Mouse (Mus musculus): ENCODE measurements around the gene Supt20. TPM values are rescaled to one million over a fixed set of nuclear protein-coding genes. Genes with fewer than 3 reads are reported as not detected.
A peak's percentile ranks its signal among the peaks of the same experiment; 100 is the strongest.

The Supt20 gene
- total and polyA plus RNA-seq, 3 experiments = 34.1 to 69.5 (median 38.6) TPM

DNA sequence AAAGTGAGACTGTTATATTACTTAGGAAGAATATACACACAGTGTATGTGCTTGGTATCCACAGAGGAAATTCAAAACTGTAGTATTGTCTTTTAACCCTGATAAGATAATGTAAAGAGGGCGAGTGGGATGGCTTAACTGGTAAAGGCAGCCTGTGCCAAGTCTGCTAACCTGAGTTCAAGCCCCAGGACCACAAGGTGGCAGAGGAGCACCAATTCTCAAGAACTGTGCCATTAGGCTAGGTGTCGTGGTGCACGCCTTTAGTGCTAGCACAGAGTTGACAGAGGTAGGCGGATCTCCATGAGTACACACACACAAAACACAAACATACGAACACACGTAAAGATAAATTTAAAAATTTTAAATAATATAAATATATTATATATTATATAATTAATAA, 23.0 kb upstream of the Supt20 start:
- Histone ChIP-seq H3K36me3 (replicated peaks in 1 of 2; ENCODE audit: control insufficient read depth in 1 of 2, insufficient read depth in 1 of 2, low read length in 1 of 2) (no peaks in the 10 kb centered on the region), H3K27ac (ENCODE audit: insufficient read depth, low read depth) (no peak overlapping the region), H3K9ac (ENCODE audit: insufficient read depth, low read depth) (no peak overlapping the region), H3K4me1 (ENCODE audit: control insufficient read depth in 1 of 2, insufficient read depth in 2 of 2) (peaks cover 3 to 9% of the 10 kb centered on the region in 2 experiments; a peak in 3 of 4 replicates), H3K4me2 (ENCODE audit: insufficient read depth, low read depth, poor library complexity, severe bottlenecking) (no peak overlapping the region), H3K4me3 (replicated peaks in 1 of 3; ENCODE audit: low read depth in 2 of 3, low read length in 2 of 3, poor library complexity in 1 of 3) (no peak overlapping the region), H3K79me2 (replicated peaks; ENCODE audit: control insufficient read depth, extremely low read depth, insufficient read depth, poor library complexity, severe bottlenecking) (no peaks in the 10 kb centered on the region), H3K9me3 (replicated peaks; ENCODE audit: low read length) (no peaks in the 10 kb centered on the region), H3K27me3 (replicated peaks) (no peaks in the 10 kb centered on the region)
- dilution Hi-C loops (cut with MboI; ENCODE audit: extremely low pct_ligation_motif_present, extremely low pct_unique_long_range_greater_than_20kb, low sequenced_read_pairs) (no loop called here), in situ Hi-C loops (cut with MboI; ENCODE audit: low pct_ligation_motif_present, low pct_unique_long_range_greater_than_20kb, low sequenced_read_pairs) (no loop called here)
- no peak for TF ChIP-seq ELF1 (IDR thresholded peaks at IDR 0.05; ENCODE audit: low read depth, low read length)
- TF ChIP-seq MAFK (IDR thresholded peaks at IDR 0.05; ENCODE audit: insufficient replicate concordance, low read length) = no peak
- TF ChIP-seq PAX5 (IDR thresholded peaks at IDR 0.05; ENCODE audit: low read length) = no peak
- peak; percentile 69 for TF ChIP-seq SMC3 (IDR thresholded peaks at IDR 0.05; ENCODE audit: low read depth, low read length)
- no peak for TF ChIP-seq ZMIZ1 (IDR thresholded peaks at IDR 0.05; ENCODE audit: low read depth, low read length)
- no peak for TF ChIP-seq MAZ (IDR thresholded peaks at IDR 0.05; ENCODE audit: low read depth, low read length)
- TF ChIP-seq NRF1 (IDR thresholded peaks at IDR 0.05; ENCODE audit: low read depth, low read length) = no peak
- no peak for TF ChIP-seq USF2 (conservative IDR thresholded peaks at IDR 0.05; ENCODE audit: low read depth, low read length)
- TF ChIP-seq UBTF (IDR thresholded peaks at IDR 0.05; ENCODE audit: low read depth, low read length) = no peak
- no peak for TF ChIP-seq IRF4 (IDR thresholded peaks at IDR 0.05; ENCODE audit: low read depth, low read length)
- TF ChIP-seq CHD1 (IDR thresholded peaks at IDR 0.05; ENCODE audit: low read depth, low read length) = no peak
- no peak for TF ChIP-seq ETS1 (conservative IDR thresholded peaks at IDR 0.05; ENCODE audit: low read depth, low read length)
- peak; percentile 58 for TF ChIP-seq RAD21 (IDR thresholded peaks at IDR 0.05; ENCODE audit: low read depth, low read length)
- TF ChIP-seq JUND (conservative IDR thresholded peaks at IDR 0.05; ENCODE audit: low read depth, low read length) = no peak
- peak in 1 of 2 experiments; percentile 71; a peak in 2 of 4 replicates for TF ChIP-seq CTCF (conservative IDR thresholded peaks at IDR 0.05 in 1 of 2, IDR thresholded peaks at IDR 0.05 in 1 of 2; ENCODE audit: low read depth in 2 of 2, low read length in 2 of 2)
- no peak for TF ChIP-seq RCOR1 (conservative IDR thresholded peaks at IDR 0.05; ENCODE audit: low read depth, low read length)
- TF ChIP-seq POLR2AphosphoS2 (IDR thresholded peaks at IDR 0.05; ENCODE audit: low read depth, low read length) = no peak
- no peak for TF ChIP-seq ZKSCAN1 (IDR thresholded peaks at IDR 0.05; ENCODE audit: borderline replicate concordance, low read depth, low read length)
- TF ChIP-seq E2F4 (IDR thresholded peaks at IDR 0.05; ENCODE audit: insufficient replicate concordance, low read depth, low read length) = no peak
- no peak for TF ChIP-seq HCFC1 (IDR thresholded peaks at IDR 0.05; ENCODE audit: low read depth, low read length)
- TF ChIP-seq CHD2 (IDR thresholded peaks at IDR 0.05; ENCODE audit: low read length) = no peak
- TF ChIP-seq MEF2A (IDR thresholded peaks at IDR 0.05; ENCODE audit: borderline replicate concordance, low read depth, low read length) = no peak
- TF ChIP-seq JUN (IDR thresholded peaks at IDR 0.05; ENCODE audit: insufficient read depth, low read depth, low read length) = no peak
- TF ChIP-seq MAX (IDR thresholded peaks at IDR 0.05; ENCODE audit: low read length) = no peak
- TF ChIP-seq ZNF384 (IDR thresholded peaks at IDR 0.05; ENCODE audit: low read depth, low read length) = no peak
- DNase-seq (ENCODE audit: extremely low read depth) = peak; percentile 33
